Mouse (Mus musculus): ENCODE measurements around the gene Tcf7.

The Tcf7 gene

GRCm38 (mm10) chr11:52283596-52284571 lies 1.1 kb upstream of the Tcf7 start:
- in situ Hi-C loops (cut with MseI, MboI): no loop called here

- in situ Hi-C loops (cut with MseI, MboI): no loop called here
Observed at GRCm38 (mm10) chr11:52282420-52282773, 417 bp downstream of the Tcf7 start.

- in situ Hi-C loops (cut with MseI, MboI): no loop called here
Observed at GRCm38 (mm10) chr11:52281568-52282328, 1.1 kb downstream of the Tcf7 start.

GRCm38 (mm10) chr11:52280566-52281455 lies 2.0 kb downstream of the Tcf7 start:
- in situ Hi-C loops (cut with MseI, MboI): no loop called here

- in situ Hi-C loops (cut with MseI, MboI): no loop called here
Observed at GRCm38 (mm10) chr11:52279611-52280145, 3.1 kb downstream of the Tcf7 start.

GRCm38 (mm10) chr11:52278991-52279390 lies 3.8 kb downstream of the Tcf7 start:
- in situ Hi-C loops (cut with MseI, MboI): no loop called here

- in situ Hi-C loops (cut with MseI, MboI): no loop called here
Observed at GRCm38 (mm10) chr11:52278164-52278563, 4.7 kb downstream of the Tcf7 start.

- in situ Hi-C loops (cut with MseI, MboI): no loop called here
Observed at GRCm38 (mm10) chr11:52277433-52278150, 5.2 kb downstream of the Tcf7 start.

GRCm38 (mm10) chr11:52276961-52277391 lies 5.8 kb downstream of the Tcf7 start:
- in situ Hi-C loops (cut with MseI, MboI): no loop called here

GRCm38 (mm10) chr11:52275774-52276555 lies 6.8 kb downstream of the Tcf7 start:
- in situ Hi-C loops (cut with MseI, MboI): no loop called here

GRCm38 (mm10) chr11:52275366-52275765 lies 7.4 kb downstream of the Tcf7 start:
- in situ Hi-C loops (cut with MseI, MboI): no loop called here

- in situ Hi-C loops (cut with MseI, MboI): no loop called here
Observed at GRCm38 (mm10) chr11:52274456-52275112, 8.2 kb downstream of the Tcf7 start.

- in situ Hi-C loops (cut with MseI, MboI): no loop called here
Observed at GRCm38 (mm10) chr11:52273942-52274330, 8.9 kb downstream of the Tcf7 start.

GRCm38 (mm10) chr11:52273183-52273941 lies 9.5 kb downstream of the Tcf7 start:
- in situ Hi-C loops (cut with MseI, MboI): no loop called here

GRCm38 (mm10) chr11:52272619-52273018 lies 10.2 kb downstream of the Tcf7 start:
- in situ Hi-C loops (cut with MseI, MboI): no loop called here

- in situ Hi-C loops (cut with MseI, MboI): no loop called here
Observed at GRCm38 (mm10) chr11:52271765-52272495, 10.9 kb downstream of the Tcf7 start.

- in situ Hi-C loops (cut with MseI, MboI): no loop called here
Observed at GRCm38 (mm10) chr11:52269841-52270240, 13.0 kb downstream of the Tcf7 start.

Measured in mouse trophoblast stem cell (cell line).